Mouse (Mus musculus): ENCODE results near the gene Exoc4.
A peak's percentile ranks its signal among the peaks of the same experiment; 100 is the strongest.

Exoc4 gene

GRCm38 (mm10) chr6:33625931-33626330, 377.0 kb downstream of the Exoc4 start:
- no peak for DNase-seq (ENCODE audit: low read depth, low spot score)

DNA sequence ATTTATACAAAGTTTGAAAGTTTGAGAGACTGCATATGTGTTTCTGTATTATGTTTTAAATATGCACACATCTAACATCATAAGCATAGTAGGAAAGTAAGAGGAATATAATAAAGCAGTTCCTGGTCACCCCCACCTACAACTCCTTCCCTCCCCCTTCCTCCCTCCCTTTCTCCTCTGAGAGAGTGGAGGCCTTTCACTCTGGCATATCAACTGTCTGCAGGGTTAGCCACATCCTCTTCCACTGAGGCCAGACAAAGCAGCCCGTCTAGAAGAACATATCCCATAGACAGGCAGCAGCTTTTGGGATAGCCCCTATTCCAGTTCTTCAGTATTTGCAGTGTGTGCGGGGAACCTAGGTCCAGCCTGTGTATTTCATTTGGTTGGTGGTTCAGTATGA, 382.2 kb downstream of the Exoc4 start:
- no peak for DNase-seq (ENCODE audit: low read depth, low spot score)

DNA sequence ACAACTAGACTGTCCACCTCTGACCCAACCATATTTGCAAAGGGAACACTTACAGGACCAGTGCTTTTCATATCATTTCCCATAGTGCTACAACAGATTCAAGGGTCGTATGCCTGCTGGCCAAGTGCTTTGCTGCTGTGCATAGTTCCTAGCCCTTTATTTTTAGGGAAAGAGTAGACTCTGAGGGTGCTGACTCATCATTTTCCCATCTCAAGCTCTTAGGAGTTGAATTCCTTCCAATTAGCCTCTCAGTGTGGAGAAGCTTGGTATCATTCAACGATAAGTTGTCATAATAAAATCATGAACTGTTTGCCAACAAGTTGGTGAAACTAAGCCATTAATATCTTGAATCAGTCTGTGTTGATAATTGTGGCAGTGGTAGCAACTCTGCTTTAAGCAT, 388.3 kb downstream of the Exoc4 start:
- DNase-seq (ENCODE audit: low read depth, low spot score) = no peak

GRCm38 (mm10) chr6:33681778-33682640, 433.1 kb downstream of the Exoc4 start:
- DNase-seq (ENCODE audit: low read depth, low spot score) = peak; percentile 42

- no peak for DNase-seq (ENCODE audit: low read depth, low spot score)
Measured at GRCm38 (mm10) chr6:33683533-33683932, 434.6 kb downstream of the Exoc4 start.

DNA sequence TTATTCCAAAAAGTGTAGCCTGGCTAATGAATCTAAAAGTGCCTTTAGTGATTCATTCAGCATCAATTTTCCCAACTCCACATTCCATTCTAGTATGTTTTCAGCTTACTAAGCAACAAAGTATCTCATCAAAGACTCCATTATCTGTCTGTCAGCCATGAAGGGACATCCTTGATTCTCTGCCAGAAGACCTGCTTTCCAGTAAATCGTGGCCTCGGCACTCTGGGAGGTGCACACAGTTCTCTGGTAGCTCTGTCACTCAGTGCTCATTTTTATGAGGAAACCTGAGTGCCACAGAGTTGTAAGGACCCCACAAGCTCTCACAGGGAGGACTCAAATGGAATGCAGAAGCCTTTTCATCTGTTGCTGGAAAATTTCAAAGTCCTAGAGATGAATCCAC, 436.4 kb downstream of the Exoc4 start:
- DNase-seq (ENCODE audit: low read depth, low spot score) = no peak

DNA sequence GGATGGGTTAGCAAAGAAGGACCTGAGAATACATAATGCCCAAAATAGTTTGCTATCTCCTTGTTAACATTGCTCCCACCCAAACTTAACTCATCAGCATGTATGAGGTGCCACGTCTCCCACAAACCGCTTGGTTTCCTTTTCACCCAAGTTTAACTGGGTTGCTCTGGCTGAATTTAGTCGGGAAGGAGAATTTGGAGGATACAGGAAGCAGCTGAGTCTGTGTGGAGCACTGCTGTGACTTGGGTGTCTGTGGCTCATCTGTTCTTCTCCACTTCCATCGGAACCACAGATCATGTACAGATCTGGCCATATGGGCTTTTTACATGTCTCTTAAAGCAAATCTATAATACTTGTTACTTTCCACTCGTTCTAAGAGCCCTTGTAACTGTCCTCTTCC, 441.7 kb downstream of the Exoc4 start:
- no peak for DNase-seq (ENCODE audit: low read depth, low spot score)

GRCm38 (mm10) chr6:33696976-33697375, 448.1 kb downstream of the Exoc4 start:
- peak; percentile 45 for DNase-seq (ENCODE audit: low read depth, low spot score)

GRCm38 (mm10) chr6:33708907-33709306, 460.0 kb downstream of the Exoc4 start:
- DNase-seq (ENCODE audit: low read depth, low spot score) = no peak

DNA sequence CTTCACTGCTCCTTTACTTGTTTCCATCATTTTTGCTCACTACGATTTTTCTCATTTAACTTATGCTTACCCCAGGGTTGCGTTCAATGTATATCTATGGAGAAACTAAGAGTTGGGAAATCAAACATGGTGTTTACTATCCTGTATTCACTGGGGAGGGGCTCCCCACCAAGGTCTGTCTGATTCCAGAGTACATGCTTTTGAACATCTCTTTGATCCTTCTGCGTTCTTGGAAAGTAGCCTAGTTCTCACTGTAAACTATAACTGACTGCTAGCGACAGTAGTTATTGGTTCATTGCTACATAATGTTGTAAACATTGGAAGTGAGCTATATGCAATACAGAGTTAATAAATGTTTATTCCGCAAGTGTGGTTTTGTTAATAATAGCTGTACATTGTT, 460.5 kb downstream of the Exoc4 start:
- DNase-seq (ENCODE audit: low read depth, low spot score) = no peak

DNA sequence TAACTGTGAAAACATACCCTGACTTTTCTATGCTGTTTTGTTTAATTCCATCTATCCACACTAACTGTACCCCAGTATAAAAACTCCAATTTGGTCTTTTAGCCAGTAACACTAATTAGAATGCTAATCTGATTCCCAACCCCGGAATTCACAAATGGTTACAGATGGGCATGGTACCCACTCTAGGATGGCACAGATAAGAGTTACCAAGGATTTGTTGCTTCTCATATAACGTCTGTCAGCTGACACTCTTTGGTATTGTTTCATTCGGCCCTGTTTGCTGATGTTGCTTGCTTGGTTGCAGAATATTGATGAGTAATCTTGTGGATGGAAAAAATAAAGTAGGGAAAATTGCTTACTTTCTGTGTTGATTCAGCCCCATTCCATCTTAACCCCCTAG, 462.9 kb downstream of the Exoc4 start:
- no peak for DNase-seq (ENCODE audit: low read depth, low spot score)

- no peak for DNase-seq (ENCODE audit: low read depth, low spot score)
Measured at GRCm38 (mm10) chr6:33712540-33713118, 463.7 kb downstream of the Exoc4 start.

DNA sequence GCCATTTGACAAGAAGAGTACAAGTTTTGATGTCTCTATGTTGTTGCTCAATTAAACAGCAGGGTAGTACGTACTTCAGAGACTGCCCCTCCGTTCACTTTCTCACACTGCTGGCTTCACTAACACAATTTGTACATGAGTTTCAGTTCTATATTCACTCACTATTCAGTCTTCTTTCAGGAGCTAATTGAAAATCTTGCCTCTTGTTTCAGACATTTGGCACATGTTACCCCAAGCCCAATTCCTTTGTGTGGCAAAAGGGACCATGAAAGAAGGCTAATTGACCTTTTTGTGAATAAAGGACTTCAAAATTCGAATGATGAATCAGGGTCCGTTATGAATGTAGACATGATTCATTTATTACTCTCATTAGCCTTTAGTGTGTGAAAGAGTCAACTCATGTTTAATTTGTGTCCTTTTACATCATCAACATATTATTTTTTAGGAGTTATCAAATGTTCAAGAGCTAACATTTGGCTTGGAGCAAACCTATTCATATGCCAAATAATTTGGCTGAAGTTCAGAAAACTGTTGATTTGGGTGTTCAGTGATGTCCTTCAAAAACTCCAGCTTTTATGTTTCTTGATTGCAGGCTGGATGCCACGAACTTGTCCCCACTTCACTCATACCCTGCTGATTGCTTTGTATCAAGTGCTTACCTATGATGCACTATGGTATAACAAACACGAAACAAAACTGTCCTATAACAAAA, 467.5 kb downstream of the Exoc4 start:
- DNase-seq (ENCODE audit: low read depth, low spot score) = no peak

DNA sequence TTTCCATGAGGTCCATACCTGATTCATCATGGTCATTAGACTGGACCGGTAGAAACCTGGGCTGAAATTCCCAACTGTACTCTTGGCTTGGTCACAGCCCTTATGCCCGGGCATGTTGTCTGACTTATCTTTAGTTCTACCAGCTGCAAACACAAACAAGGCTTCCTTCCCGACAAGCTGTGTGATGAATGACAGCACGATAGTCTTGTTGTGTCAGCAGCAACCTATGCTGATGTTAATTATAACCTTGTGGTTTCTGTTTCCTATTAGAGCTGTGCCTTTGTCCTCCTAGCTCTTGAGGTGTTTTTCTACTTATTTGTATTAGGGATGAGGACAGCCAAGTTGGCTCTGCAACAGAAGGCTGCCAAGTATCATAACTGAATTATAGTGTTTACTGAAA, 472.3 kb downstream of the Exoc4 start:
- DNase-seq (ENCODE audit: low read depth, low spot score) = no peak

DNA sequence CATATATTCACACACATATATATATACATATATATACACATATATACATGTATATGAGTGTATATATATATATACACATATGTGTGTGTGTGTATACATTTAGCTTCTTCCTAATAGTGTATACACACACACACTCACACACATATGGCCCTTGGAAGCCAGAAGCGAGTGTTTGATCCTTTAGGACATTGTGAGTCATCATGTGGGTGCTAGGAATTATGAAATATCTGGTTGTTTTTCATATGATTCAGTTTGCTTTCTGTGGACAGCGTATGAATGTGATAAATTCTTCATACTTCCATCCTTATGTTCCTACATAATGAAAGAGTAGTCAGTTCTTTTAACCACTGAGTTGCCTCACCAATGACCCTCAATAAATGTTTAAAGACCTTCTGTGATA, 473.9 kb downstream of the Exoc4 start:
- no peak for DNase-seq (ENCODE audit: low read depth, low spot score)

DNA sequence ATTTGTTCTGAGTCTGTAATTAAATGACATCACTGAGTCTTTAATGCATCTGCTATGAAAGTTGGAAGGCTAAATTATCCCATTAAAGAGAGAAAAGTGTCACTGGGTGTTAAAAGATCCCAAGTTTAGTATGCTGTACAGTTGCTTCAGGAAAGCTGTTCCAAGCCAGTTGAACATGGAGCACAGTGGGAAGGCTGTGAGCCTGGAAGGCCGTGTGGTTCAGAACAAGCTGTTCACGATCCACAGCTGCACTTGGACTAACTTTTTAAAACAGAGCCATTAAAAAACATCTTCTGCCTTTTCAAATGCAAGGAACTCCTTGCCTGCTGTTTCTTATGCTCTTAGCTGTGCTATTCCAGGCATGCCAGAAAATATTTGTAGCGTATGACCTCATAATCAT, 475.7 kb downstream of the Exoc4 start:
- DNase-seq (ENCODE audit: low read depth, low spot score) = no peak

DNA sequence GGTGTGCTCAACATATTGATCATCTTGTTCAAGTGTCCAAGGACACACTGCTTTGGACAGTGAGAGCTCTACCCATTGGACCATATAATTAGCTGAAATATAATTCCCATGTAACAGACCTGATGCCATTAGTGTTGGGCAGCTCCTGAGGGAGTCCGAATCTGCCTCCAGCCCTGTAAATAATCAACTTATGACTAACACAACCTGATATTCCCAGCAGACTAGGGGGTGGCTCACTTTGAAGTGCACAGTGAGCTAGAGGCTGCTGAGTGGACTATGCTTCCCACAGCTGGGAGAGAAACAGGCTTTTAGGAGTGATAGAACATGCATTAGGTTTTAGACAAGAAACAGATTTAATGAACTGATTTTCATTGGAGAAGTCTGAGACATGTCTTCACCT, 478.4 kb downstream of the Exoc4 start:
- DNase-seq (ENCODE audit: low read depth, low spot score) = no peak

DNA sequence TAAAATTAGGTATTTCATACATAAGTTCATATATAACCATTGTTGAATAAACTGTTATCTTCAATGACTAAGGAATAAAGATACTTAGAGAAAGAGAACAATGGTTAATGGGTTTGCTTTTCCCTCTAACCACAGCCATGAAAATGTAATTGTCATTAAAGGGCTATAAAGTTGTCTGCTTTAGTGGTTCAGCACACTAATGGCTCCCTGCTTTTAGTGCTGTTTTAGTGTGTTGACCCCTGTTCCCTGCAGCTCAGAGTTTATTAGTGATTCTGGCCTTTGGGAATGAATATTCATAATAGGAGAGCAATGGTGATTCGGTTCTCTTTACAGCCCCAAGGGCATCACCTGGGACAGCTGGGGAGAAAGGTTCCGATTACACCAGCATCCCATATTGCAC, 483.3 kb downstream of the Exoc4 start:
- peak; percentile 46 for DNase-seq (ENCODE audit: low read depth, low spot score)

DNA sequence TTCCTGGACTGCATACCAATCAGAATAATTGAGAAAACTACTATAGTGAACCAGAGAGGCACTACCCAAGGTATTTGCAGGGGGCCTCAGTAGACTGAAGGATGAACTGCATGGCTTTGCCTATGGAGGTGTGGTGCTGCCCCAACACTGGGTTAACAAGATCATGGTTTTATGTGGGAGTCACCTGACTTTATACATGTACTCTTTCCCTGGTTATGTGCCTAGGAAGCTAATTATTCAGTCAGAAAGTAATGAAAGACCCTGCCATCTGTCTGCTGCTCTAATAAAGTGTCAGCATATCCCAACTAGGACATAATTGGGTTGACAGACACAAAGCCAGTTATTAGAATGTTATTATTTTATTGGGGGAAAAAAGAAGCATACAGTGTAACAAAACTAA, 484.7 kb downstream of the Exoc4 start:
- DNase-seq (ENCODE audit: low read depth, low spot score) = no peak

- DNase-seq (ENCODE audit: low read depth, low spot score) = no peak
Measured at GRCm38 (mm10) chr6:33734032-33734431, 485.1 kb downstream of the Exoc4 start.

- peak; percentile 67 for DNase-seq (ENCODE audit: low read depth, low spot score)
Measured at GRCm38 (mm10) chr6:33738857-33739291, 490.0 kb downstream of the Exoc4 start.

GRCm38 (mm10) chr6:33739304-33739703, 490.4 kb downstream of the Exoc4 start:
- no peak for DNase-seq (ENCODE audit: low read depth, low spot score)

- DNase-seq (ENCODE audit: low read depth, low spot score) = no peak
Measured at GRCm38 (mm10) chr6:33755976-33756375, 507.1 kb downstream of the Exoc4 start.
